Mouse (Mus musculus): ENCODE results near the gene Tmem176b. TPM values are rescaled to one million over a fixed set of nuclear protein-coding genes. Genes with fewer than 3 reads are reported as not detected.
"Not testable (repeated sequence)": the region's sequence is repeated elsewhere in the genome, so short reads cannot be mapped to it uniquely, and the experiment has no call there.

The Tmem176b gene
- polyA plus RNA-seq, 1 experiment from 2014 or later: 150 TPM

- peak; percentile 51 for DNase-seq (ENCODE audit: low spot score)
- Histone ChIP-seq H3K9me3 (no peaks in the 10 kb centered on the region), H3K4me1 (peaks cover 26% of the 10 kb centered on the region), H3K27ac (no peak overlapping the region), H3K27me3 (ENCODE audit: insufficient read depth, poor library complexity, severe bottlenecking) (no peaks in the 10 kb centered on the region), H3K4me3 (no peak overlapping the region), H3K36me3 (peaks cover 55% of the 10 kb centered on the region)
- WGBS: 71% methylated on average over 5 of the region's 5 CpGs
Observed at GRCm38 (mm10) chr6:48836146-48836545, 5.2 kb downstream of the Tmem176b start.

- WGBS: 81% methylated on average over 5 of the region's 5 CpGs
- no peak overlapping the region for H3K27ac ChIP-seq
Observed at GRCm38 (mm10) chr6:48835241-48835640, 6.1 kb downstream of the Tmem176b start.

GRCm38 (mm10) chr6:48833515-48833914 is 7.8 kb downstream of the Tmem176b start:
- H3K36me3 ChIP-seq: peaks cover 55% of the 10 kb centered on the region
- WGBS: 89% methylated on average over 4 of the region's 4 CpGs
- H3K4me3 ChIP-seq: no peak overlapping the region
- no peak for DNase-seq (ENCODE audit: low spot score)
- no peaks in the 10 kb centered on the region for H3K9me3 ChIP-seq
- no peaks in the 10 kb centered on the region for H3K27me3 ChIP-seq (ENCODE audit: insufficient read depth, poor library complexity, severe bottlenecking)
- H3K27ac ChIP-seq: no peak overlapping the region
- peaks cover 4% of the 10 kb centered on the region; the same call in 1 of the 2 replicates for H3K4me1 ChIP-seq

More at GRCm38 (mm10) chr6:48835241-48835640, 6.1 kb downstream of the Tmem176b start:
- H3K36me3 ChIP-seq: peaks cover 55% of the 10 kb centered on the region
- H3K4me1 ChIP-seq: peaks cover 17% of the 10 kb centered on the region
- H3K27me3 ChIP-seq (ENCODE audit: insufficient read depth, poor library complexity, severe bottlenecking): no peaks in the 10 kb centered on the region
- no peak for DNase-seq (ENCODE audit: low spot score)
- no peak overlapping the region for H3K4me3 ChIP-seq
- no peaks in the 10 kb centered on the region for H3K9me3 ChIP-seq

- H3K36me3 ChIP-seq: peaks cover 45% of the 10 kb centered on the region
- no peak for DNase-seq (ENCODE audit: low spot score)
- 86% methylated on average over 1 of the region's 1 CpGs for WGBS
Observed at GRCm38 (mm10) chr6:48832426-48832825, 8.9 kb downstream of the Tmem176b start.

GRCm38 (mm10) chr6:48831141-48831540 is 10.2 kb downstream of the Tmem176b start:
- Histone ChIP-seq H3K36me3 (peaks cover 36% of the 10 kb centered on the region), H3K4me3 (no peak overlapping the region), H3K4me1 (no peaks in the 10 kb centered on the region; the same call in 1 of the 2 replicates), H3K9me3 (no peaks in the 10 kb centered on the region), H3K27me3 (ENCODE audit: insufficient read depth, poor library complexity, severe bottlenecking) (no peaks in the 10 kb centered on the region), H3K27ac (no peak overlapping the region)
- WGBS: 92% methylated on average over 5 of the region's 5 CpGs
- no peak for DNase-seq (ENCODE audit: low spot score)

More at GRCm38 (mm10) chr6:48832426-48832825, 8.9 kb downstream of the Tmem176b start:
- Histone ChIP-seq H3K9me3 (no peaks in the 10 kb centered on the region), H3K4me1 (no peaks in the 10 kb centered on the region; the same call in 1 of the 2 replicates), H3K27ac (no peak overlapping the region), H3K4me3 (no peak overlapping the region), H3K27me3 (ENCODE audit: insufficient read depth, poor library complexity, severe bottlenecking) (no peaks in the 10 kb centered on the region)

- peaks cover 27% of the 10 kb centered on the region for H3K36me3 ChIP-seq
- no peak for DNase-seq (ENCODE audit: low spot score)
- no peaks in the 10 kb centered on the region for H3K27me3 ChIP-seq (ENCODE audit: insufficient read depth, poor library complexity, severe bottlenecking)
- no peaks in the 10 kb centered on the region for H3K9me3 ChIP-seq
- 58% methylated on average over 1 of the region's 1 CpGs for WGBS
- H3K4me1 ChIP-seq: no peaks in the 10 kb centered on the region; the same call in 1 of the 2 replicates
- no peak overlapping the region for H3K4me3 ChIP-seq
- no peak overlapping the region for H3K27ac ChIP-seq
Observed at GRCm38 (mm10) chr6:48830241-48830640, 11.1 kb downstream of the Tmem176b start.

GRCm38 (mm10) chr6:48829651-48830050 is 11.6 kb downstream of the Tmem176b start:
- no peak overlapping the region for H3K27ac ChIP-seq
- H3K4me3 ChIP-seq: no peak overlapping the region
- no peaks in the 10 kb centered on the region; the same call in 1 of the 2 replicates for H3K4me1 ChIP-seq
- H3K36me3 ChIP-seq: peaks cover 22% of the 10 kb centered on the region
- no peaks in the 10 kb centered on the region for H3K9me3 ChIP-seq
- DNase-seq (ENCODE audit: low spot score): no peak
- H3K27me3 ChIP-seq (ENCODE audit: insufficient read depth, poor library complexity, severe bottlenecking): no peaks in the 10 kb centered on the region

GRCm38 (mm10) chr6:48828976-48829375 is 12.3 kb downstream of the Tmem176b start:
- H3K36me3 ChIP-seq: peaks cover 15% of the 10 kb centered on the region
- H3K9me3 ChIP-seq: no peaks in the 10 kb centered on the region
- no peak for DNase-seq (ENCODE audit: low spot score)

GRCm38 (mm10) chr6:48825016-48825415 is 16.3 kb downstream of the Tmem176b start:
- no peak for DNase-seq (ENCODE audit: low spot score)
- 71% methylated on average over 7 of the region's 7 CpGs for WGBS
- H3K9me3 ChIP-seq: no peaks in the 10 kb centered on the region

More at GRCm38 (mm10) chr6:48828976-48829375, 12.3 kb downstream of the Tmem176b start:
- H3K27me3 ChIP-seq (ENCODE audit: insufficient read depth, poor library complexity, severe bottlenecking): no peaks in the 10 kb centered on the region
- no peaks in the 10 kb centered on the region; the same call in 1 of the 2 replicates for H3K4me1 ChIP-seq
- H3K27ac ChIP-seq: no peak overlapping the region
- WGBS: 51% methylated on average over 1 of the region's 1 CpGs
- H3K4me3 ChIP-seq: no peak overlapping the region

GRCm38 (mm10) chr6:48821991-48822785 is 19.1 kb downstream of the Tmem176b start:
- H3K4me3 ChIP-seq; H3K4me1 ChIP-seq; H3K9me3 ChIP-seq; DNase-seq (ENCODE audit: low spot score); H3K36me3 ChIP-seq; H3K27ac ChIP-seq; H3K27me3 ChIP-seq (ENCODE audit: insufficient read depth, poor library complexity, severe bottlenecking): not testable (repeated sequence)
- 83% methylated on average over 7 of the region's 7 CpGs for WGBS

More at GRCm38 (mm10) chr6:48825016-48825415, 16.3 kb downstream of the Tmem176b start:
- H3K27me3 ChIP-seq (ENCODE audit: insufficient read depth, poor library complexity, severe bottlenecking): no peaks in the 10 kb centered on the region
- no peak overlapping the region for H3K4me3 ChIP-seq
- no peaks in the 10 kb centered on the region; the same call in 1 of the 2 replicates for H3K4me1 ChIP-seq
- no peak overlapping the region for H3K27ac ChIP-seq
- no peaks in the 10 kb centered on the region for H3K36me3 ChIP-seq

- Histone ChIP-seq H3K27ac (no peak overlapping the region), H3K4me3 (no peak overlapping the region), H3K9me3 (no peaks in the 10 kb centered on the region), H3K4me1 (no peaks in the 10 kb centered on the region), H3K36me3 (no peaks in the 10 kb centered on the region), H3K27me3 (ENCODE audit: insufficient read depth, poor library complexity, severe bottlenecking) (no peaks in the 10 kb centered on the region)
- 8% methylated on average over 6 of the region's 6 CpGs for whole genome bisulfite sequencing
- DNase-seq (ENCODE audit: low spot score): no peak
Observed at GRCm38 (mm10) chr6:48817815-48818214, 23.5 kb downstream of the Tmem176b start.

GRCm38 (mm10) chr6:48815013-48815412 is 26.3 kb downstream of the Tmem176b start:
- Histone ChIP-seq H3K27ac (no peak overlapping the region), H3K27me3 (ENCODE audit: insufficient read depth, poor library complexity, severe bottlenecking) (no peaks in the 10 kb centered on the region), H3K9me3 (no peaks in the 10 kb centered on the region), H3K4me1 (no peaks in the 10 kb centered on the region), H3K36me3 (no peaks in the 10 kb centered on the region), H3K4me3 (no peak overlapping the region)
- no peak for DNase-seq (ENCODE audit: low spot score)

- no peaks in the 10 kb centered on the region for H3K36me3 ChIP-seq
- no peak for DNase-seq (ENCODE audit: low spot score)
- H3K4me3 ChIP-seq: no peak overlapping the region
- H3K27ac ChIP-seq: no peak overlapping the region
- 71% methylated on average over 3 of the region's 3 CpGs for WGBS
- no peaks in the 10 kb centered on the region for H3K9me3 ChIP-seq
- H3K27me3 ChIP-seq (ENCODE audit: insufficient read depth, poor library complexity, severe bottlenecking): no peaks in the 10 kb centered on the region
- H3K4me1 ChIP-seq: no peaks in the 10 kb centered on the region
Observed at GRCm38 (mm10) chr6:48809494-48810219, 31.6 kb downstream of the Tmem176b start.
